Mouse (Mus musculus) ES-Bruce4 (cell line): ENCODE results near the gene Ptprd.

Source experiments
- CTCF ChIP-seq: IDR thresholded peaks from one replicate; pipeline ENCODE4 v1.8.1; 2011; ENCODE audit warnings: low read depth, low read length
- EP300 ChIP-seq: IDR thresholded peaks from 2 replicates; pipeline ENCODE4 v1.6.1; 2011; ENCODE audit warnings: low read depth, low read length; ENCODE audit not compliant: insufficient read depth

DNA sequence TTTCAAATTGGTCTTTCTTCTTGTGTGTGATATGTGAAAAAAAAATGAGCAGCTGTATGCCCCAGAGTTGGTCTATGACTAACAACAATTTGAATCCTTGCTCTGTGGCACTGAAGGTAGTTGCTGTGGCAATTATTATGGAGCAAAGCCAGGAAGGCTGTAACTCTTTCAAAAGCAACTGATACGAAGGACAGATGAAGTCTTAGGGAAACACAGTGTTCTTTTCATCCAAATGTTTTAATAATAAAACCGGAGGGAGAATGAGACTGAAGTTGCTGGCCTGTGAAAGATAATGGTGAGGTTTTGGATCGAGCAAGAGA is 2187.3 kb downstream of the Ptprd start:
- TF ChIP-seq CTCF (no peak), EP300 (no peak)
